Mouse (Mus musculus) brain, embryonic 14.5 days (tissue): ENCODE data around the gene Kif26b.

Experiments used
- CTCF ChIP-seq: fragments of 200-500 bp; IDR thresholded peaks from 2 replicates; pipeline ENCODE4 v1.5.1; 2012; ENCODE audit warnings: inconsistent platforms, mild to moderate bottlenecking, moderate library complexity, borderline replicate concordance; ENCODE audit not compliant: insufficient read depth, insufficient read length; ENCODE audit errors: extremely low read depth
- POLR2A ChIP-seq: fragments of 200-500 bp; IDR thresholded peaks from 2 replicates; pipeline ENCODE4 v1.6.1; 2012; ENCODE audit warnings: mild to moderate bottlenecking, inconsistent platforms, borderline replicate concordance; ENCODE audit not compliant: poor library complexity, insufficient read depth, insufficient read length, severe bottlenecking; ENCODE audit errors: extremely low read depth

DNA sequence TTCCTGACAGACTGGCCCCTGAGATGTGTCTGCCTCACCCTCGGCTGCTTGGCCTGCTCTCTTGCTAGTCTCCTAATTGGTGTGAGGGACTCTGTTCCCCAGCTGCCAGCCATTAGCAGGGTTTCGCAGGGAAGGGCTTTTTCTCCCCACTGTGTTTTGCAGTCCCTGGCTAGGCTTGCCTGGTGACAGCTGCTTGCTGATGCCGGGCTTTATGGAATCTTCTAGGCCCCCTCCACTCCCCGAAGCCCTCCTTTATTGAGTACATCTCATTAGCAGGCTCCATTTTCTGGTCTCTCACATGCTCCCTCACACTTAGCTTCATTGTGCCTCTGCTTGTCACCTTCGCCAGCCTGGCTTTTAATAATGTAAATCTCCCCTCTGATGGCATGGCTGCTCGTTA lies 327.0 kb downstream of the Kif26b start:
- TF ChIP-seq POLR2A (no peak), CTCF (no peak)
